Mouse (Mus musculus): ENCODE results near the gene Synj1. TPM values are rescaled to one million over a fixed set of nuclear protein-coding genes. Genes with fewer than 3 reads are reported as not detected.

Gene Synj1
- total RNA-seq, 1 experiment from 2014 or later = 49.3 TPM

DNA sequence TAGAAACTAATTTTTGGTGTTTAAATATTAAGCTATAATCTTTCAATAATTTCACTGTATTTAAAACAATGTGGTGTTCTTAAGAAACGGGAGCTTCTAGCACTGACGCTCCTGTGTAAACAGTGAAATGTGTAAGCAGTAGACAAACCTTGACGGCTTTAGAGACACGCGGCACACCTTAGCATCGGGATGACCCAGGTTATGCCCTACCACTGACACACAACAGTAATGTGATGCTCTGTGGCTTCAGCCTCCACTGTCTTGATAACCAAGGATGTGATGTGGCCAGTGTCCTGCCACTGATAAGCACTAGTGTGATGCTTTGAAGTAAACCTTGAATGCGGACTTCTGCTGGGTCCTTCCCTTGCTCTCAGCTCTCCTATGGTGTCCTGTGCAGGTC lies 69.9 kb downstream of the Synj1 start:
- DNase-seq = no peak

DNA sequence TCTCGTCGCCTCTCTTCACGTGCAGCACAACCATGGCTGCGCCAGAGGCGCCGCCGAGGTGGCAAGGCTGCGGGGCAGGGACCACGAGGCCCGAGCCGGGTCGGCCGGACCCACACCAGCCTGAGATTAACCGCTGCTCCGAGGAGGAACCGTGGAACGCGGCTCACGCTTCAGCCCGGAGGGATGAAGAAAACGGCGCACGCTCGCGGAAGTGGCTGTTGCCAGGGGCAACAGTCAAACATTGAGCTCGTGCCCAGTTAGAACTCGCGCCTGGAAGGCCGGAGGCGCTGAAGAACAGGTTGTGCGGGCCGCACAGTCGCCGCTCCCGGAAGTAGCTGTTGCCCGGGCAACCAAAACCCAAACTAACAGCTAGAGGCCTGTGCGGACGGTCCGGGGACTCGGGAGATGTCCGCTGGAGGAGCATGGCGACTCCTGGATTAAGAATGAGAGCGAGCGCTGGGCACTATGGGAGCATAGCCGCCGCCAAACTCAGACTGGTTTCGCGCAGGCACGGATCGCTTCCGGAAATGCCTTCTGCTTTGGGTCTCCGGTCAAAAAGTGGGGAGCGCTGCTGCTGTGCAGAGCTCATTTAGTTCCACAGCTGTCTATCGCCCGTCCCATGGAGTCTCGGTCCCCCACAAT lies 76.3 kb downstream of the Synj1 start, which contains the start of gene Cfap298:
Gene Cfap298 (minus strand): TSS at position 428 of the 642 bp plus-strand sequence.
- DNase-seq = peak; percentile 91

DNA sequence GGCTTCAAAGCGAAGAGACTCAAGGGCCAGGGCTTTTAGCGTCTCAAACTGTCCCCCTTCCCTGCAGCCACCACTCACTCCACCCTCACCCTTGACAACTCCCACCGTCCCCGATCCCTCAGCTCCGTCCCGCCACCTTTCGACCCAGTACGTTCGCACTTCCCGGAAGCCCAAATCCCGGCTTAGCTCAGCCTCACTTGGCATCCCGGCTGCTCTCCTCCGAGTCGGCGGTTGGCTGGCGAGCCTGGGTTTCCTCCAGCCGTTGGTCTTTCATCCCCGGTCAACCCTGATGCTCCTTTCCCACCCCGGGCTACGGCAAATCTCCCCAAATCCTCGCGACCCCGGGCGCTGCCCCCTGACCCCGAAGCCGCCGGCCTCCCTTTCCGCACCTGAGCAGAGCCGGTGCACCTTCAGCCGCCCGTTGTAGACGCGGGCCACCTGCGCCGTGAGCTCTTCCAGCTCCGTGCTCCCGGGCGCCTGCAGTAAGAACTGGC lies 76.9 kb downstream of the Synj1 start:
- peak; percentile 66 for DNase-seq

DNA sequence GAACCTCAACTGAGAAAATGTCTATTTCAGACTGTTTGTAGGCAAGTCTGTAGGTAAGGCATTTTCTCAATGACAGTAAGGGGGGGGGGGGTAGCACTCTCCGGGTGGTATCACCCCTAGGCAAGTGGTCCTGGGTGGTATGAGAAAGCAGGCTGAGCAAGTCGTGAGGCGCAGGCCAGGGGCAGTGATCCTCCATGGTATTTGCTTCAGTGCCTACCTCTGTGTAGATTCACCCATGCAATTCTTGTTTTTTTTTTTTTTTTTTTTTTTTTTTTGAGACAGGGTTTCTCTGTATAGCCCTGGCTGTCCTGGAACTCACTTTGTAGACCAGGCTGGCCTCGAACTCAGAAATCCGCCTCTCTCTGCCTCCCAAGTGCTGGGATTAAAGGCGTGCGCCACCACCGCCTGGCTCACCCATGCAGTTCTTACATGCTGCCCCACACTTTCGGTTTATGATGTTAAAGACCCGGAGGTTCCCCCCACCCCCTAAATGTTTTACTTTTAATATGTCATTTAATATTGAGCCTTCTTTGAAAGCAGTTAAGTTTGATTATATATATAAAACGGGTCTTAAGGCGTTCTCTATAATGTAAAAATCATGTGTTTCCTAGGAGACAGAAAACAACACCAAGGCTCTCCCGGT lies 77.5 kb downstream of the Synj1 start:
- DNase-seq = no peak

DNA sequence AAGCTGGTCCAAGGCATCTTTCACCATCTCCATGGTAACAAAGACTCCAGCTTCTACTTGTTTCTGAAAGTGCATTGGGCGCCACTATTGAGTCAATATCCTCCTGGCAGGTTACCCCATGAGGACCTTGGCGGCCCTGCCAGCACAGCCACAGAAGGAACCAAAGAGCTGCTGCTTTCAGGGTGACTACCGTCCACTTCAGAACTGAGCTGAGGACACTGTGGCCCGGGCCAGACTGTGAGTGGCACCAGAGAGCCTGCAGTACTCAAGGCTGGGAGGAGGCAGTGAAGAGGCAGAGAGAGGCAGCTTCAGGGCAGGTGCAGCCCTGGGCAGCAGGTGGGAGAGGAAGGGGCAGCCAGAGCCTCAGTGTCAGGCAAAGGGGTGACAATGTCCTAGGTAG lies 83.7 kb downstream of the Synj1 start:
- no peak for DNase-seq

DNA sequence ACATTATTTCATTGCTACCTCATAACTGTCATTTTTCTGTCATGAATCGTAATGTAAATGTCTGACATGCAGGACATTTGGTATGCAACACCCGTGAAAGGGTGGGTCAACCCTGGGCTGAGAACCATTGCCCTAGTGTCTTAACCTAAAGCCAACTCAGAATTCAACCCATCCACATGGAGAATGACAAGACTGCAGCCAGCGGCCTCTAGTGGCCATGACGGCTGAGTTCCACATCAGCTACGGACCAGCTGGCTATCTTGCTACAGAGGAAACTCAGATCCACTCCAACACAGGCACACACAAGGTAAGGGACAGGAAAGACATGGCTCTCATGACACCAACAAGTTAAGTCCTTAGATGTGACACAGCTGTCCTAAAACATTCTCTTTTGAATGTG lies 85.6 kb downstream of the Synj1 start:
- DNase-seq = peak; percentile 82

DNA sequence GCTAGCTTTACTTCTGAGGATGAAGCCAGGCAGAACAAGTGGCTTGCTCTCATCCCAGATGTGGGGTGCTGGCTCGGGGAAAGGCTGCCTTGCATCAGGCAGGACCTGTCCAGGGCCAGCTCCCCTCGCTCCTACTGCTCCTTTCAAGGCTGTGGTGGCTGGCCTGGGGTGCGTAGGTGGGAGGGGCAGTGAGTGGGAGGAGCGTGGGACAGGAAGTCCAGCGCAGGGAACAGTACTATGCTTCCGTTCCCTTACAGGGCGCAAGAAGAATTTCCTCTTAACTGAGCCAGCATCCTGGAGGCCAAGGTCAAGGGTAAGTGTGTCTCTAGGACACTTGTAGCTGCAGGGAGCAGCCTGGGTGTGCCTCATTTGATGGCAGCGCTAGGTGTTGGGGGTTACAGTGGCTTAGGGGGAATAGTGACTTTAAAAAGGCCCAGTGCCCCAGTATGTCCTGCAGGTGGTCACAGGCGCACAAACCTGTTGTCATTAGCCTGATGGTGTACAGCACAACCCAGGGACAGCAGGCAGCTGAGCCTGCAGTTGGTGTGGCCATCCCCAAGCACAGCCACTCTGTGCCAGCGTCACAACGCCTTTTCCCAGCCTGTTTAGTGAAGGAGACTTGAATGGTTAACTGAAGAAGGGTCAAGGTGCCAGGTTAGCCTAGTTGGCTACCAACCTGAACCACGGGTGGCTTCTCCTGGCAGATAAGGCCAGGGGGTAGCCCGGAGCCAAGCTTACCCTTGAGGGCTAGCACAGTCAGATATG lies 86.3 kb downstream of the Synj1 start:
- DNase-seq = peak; percentile 76

DNA sequence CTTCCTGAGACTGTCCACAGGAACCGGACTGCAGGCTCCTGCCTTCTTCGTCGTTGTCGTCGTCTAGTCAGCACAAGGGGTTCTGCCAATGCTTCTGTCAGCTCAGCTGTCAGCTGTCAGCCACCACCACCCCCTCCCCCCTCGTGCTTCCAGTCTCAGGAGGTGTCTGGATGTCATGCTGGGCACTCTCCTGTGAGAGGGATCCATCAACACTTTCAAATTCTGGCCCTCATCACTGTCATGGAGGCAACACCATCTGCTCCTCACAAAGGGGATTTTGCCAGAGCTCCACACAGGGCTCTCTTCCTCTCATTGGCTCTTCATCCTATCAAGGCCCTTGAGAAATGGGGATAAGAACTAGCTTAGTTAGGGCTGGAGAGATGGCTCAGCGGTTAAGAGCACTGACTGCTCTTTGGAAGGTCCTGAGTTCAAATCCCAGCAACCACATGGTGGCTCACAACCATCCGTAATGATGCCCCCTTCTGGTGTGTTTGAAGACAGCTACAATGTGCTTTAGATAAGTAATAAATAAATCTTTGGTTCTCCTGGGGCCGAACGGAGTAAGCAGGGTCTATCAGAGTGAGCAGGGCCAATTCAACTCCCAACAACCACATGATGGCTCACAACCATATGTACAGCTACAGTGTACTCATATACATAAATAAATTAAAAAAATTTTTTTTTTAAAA lies 89.5 kb downstream of the Synj1 start:
- DNase-seq = no peak

DNA sequence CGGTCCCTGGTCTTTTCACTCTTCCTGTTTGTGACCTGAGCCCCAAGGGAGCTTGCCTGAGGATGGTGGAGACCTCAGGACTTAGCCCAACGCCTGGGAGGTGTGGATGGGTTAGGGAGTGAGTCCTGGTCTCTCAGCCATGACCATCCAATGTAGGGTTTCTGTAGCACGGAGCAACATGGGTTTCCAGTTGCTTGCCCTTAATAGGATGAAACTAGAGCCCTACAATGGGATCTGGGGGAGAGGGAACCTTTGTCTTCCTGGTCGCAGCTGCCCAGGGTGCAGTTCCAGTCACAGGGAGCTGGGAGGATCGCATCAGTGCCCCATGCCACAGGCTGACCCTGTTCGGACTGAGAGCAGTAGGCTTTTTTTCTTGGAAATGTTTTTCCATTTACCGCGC lies 94.0 kb downstream of the Synj1 start:
- DNase-seq = no peak

DNA sequence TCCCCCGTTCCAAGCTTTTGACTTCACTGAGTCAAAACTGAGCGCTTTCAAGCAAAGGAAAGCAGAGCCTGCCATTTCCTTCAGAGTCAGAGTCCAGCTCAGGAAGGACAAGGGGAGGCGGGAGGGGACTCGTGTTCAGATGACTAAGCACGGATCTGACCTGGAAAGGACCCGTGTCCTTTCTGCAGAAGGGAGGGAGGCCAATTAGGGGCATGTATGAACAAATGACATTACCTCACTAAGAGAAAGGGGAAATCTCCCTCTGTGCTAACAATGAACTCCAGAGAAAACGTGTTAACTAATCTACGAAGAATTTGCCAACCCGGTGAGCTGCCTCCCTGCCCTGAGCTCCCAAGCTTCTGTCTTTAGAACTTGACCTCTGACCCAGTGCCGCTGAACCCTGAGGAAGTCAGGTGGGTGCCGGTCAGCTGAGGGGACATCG lies 95.0 kb downstream of the Synj1 start:
- DNase-seq = peak; percentile 46

DNA sequence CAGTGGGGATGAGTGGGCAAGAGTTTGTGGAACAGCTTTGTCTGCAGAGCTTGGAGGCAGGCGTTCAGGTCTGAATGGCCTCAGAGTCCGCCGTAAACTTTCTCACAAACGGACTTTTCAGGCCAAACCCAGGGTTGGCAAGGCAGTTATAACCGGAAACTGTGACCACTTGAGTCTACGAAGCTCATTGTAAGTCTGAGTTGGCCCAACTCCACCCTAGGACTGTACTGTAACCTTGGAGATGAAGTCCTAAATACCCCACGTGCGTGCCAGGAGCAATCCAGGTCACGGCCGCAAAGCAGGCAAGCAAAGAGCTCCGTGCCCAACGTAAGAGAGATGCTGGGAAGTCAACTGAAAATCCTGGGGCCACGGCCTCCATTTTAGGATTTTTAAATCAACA lies 99.3 kb downstream of the Synj1 start:
- DNase-seq = no peak

DNA sequence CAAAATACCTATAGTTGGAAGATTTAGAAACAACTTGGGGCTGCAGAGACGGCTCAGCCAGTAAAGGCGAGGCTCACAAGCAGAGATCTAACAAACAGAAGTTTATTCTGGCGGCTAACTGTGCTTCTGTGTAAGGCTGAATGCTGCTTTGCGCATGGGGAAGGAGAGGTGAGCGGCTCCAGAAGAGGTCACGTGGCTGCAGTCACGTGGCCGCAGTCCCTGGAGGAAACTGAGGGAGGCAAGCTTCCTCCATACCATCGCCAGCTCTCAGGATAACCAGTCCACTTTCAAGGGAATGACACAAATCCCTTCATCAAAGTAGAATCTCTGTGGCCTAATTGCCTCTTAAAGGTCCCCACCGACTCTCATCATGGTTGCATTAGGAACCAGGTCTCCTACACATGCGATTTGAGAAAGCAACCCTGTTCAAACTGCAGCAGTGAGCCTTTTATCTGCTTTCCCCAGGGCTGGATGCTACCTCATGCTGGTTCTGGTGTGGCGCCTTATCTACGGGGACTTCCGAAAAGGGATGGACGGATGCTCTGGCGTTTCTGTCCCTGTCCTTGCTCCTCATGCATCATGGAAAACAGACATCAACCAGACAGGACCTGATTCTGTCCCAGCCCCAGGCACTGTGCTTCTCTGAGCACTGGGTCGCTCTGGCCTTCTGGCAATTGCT lies 100.1 kb downstream of the Synj1 start:
- DNase-seq = no peak

DNA sequence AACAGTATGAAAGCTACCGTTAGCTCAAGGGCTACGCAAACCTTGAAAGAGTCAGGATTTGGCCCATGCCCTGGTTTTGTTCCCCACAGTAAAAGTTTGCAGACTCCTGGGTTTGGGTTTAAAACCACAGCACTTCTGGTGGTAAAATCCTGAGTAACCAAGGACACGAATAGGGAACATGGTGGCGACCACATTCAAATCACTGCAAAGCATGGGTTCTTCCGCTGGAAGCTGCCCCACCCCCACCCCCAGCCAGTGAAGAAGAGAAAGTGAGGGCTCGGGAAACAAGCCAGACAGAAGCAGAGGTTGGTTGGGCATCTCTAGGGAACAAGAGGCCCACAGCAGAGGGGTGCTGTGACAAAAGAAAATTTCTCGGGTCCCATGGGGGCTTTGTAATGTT lies 103.9 kb downstream of the Synj1 start:
- no peak for DNase-seq

DNA sequence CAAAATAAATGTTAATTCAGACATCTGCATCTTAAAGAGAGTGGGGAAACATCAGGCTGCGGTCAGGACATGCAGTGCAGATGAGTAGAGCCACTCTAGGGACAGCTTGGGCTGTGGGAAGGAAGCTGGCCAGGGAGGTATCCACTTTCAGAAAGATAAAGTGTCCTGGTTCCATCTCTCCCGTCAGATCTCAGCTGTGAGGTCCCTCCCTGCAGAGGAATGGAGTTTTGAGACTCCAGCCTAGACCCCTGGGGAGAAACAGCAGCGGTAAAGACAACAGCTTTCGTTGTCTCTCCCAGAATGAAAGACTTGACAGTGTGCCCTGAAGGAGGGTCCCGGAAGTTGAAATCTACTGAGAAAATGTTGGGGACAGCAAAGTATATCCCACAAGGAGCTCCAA lies 107.8 kb downstream of the Synj1 start:
- no peak for DNase-seq

DNA sequence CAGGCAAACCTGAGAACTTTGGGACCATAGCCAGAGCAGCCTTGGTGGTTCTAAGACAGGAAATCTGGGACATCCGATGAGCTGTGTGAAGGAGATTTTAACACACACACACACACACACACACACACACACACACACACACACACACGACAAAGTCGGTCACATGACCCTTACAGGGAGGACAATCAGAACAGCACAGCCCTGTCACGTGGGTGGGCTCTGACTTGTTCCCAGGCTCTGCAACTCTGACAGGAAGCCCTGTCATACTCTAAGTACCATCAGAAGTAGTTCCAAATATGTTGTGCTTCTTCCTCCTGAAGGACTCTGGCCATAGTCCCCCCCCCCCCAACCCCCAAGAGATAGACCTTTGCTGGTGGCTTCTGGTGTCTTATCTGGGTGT lies 109.7 kb downstream of the Synj1 start:
- no peak for DNase-seq

DNA sequence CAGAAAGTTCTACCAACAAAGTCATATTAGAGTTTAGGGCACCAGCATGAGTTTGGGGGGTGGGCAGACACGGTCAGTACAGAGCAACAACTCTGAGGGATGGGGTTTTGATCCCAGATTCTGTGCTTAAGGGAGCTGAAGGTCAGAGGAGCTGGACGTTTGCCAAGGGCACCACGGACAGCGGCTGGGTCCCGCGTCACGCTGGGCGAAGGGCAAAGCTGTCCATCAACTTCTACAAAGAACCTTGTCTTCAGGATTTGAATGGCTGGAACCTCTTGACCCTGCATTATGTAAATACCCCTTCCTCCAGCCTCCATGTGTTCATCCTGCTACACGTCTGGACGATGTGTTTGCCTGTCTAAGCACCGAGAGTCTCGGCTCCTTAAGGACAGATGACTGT lies 111.6 kb downstream of the Synj1 start:
- peak; percentile 80 for DNase-seq

DNA sequence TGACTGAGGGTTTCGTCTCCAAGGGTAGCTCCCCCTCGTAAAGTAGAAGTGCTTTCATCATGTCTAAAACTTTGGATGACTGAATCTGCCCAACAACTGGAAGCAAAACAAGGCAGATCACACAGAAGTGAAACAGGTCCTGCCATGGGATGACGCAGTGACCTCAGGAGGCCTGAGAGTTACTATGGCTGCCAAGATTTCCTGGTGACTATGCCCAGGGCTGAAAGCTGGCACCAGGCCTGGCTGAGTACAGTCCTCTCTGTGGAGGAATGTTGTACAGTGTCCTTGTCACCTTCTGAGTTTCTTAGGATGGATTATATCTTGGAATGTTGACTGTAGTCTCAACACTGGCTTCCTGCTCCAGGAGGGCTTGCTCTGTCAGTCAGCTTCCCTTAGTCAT lies 113.5 kb downstream of the Synj1 start:
- DNase-seq = peak; percentile 81

DNA sequence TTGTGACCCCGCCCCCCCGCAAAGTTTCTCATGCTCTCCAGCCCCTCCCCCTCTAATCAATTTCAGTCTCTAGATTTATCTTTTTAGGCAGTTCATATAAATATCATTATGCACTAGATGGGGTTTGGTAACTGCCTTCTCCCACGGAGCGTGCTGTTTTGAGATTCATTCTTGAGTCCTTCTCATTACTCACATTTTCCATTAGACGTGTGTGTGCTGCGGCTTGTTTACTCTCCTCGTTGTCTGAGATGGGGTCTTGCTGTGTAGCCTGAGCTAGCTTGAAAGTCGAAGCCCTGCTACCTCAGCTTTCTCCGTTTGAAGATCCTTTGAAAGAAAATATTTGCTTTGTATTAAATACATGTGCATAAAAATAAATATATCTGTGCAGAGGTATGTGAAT lies 117.3 kb downstream of the Synj1 start:
- DNase-seq = no peak

DNA sequence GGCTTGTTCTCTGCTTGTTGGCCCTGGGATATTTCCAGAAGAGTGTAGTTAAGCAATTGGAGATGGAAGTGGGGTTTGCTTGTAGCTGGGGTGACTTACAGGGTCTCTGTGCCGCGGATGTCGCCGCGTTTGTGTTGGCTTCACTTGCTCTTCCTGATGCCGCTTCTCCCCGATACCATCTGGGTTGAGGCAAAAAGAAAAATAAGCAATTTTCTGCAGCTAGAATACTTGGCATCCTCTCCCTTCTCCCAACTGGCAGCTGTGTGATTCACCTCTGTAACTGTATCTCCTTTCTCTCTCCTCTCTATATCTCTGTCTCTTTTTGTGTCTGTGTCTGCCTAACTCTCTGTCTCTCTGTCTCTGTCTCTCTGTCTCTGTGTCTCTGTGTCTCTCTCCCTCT lies 118.1 kb downstream of the Synj1 start:
- DNase-seq = no peak

DNA sequence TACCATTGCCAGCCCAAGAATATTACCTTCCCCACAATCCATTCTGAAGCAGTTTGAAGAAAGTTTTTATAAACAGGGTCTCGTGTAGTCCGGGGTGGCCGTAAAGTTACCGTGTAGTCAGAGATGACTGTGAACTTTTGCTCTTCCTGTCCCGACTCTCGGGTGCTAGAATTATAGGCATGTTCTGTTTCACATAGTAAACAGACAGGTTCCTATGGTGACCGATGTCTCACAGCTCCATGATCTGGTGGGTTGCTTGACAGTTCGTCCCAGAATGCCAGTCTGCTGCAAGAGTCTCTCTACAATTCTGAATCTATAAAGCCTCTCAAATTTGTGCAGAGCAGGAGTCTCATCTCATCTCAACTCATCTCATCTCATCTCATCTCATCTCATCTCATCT lies 119.0 kb downstream of the Synj1 start:
- DNase-seq = no peak

DNA sequence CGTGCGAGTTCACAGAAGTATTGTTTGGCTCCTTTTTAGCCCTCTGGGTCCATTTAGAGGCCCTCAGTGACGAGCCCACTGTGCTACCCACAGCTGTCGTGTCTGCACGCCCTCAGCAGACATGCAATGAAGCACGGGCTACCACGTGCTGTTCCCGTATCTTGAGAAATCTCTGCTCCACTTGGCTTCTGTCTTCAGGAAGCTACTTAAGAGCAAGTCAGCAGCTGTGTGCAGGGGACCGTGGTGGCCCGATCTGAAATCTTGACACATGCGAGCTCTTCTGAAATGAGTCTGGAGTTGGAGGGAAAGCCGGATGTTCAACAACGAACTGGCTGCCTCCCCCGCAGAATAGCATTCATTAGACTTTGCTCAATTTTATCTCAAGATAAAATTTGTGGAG lies 119.5 kb downstream of the Synj1 start:
- no peak for DNase-seq

DNA sequence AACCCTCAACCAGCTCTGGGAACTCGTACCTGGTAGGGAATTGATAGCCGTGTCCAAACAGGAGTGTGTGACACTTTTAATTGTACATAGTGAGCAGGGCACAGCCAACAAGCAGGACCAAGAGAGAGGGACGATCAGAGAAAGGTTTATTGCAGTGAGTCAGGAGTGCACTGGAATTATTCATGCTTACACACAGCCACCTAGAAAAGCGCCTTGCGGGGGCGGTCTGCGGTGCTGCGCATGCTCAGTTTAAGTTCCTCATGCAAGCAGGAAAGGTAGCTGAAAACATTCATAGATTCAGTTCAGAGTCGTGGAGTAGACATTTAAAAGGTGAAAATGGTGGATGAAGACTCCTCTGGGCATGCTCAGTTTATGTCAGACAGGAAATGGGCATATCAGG lies 120.4 kb downstream of the Synj1 start:
- no peak for DNase-seq

All from adrenal gland, postnatal 25 days (tissue).